9 mouse cellular contexts compared by ENCODE assay signal in the genomic region with DNA sequence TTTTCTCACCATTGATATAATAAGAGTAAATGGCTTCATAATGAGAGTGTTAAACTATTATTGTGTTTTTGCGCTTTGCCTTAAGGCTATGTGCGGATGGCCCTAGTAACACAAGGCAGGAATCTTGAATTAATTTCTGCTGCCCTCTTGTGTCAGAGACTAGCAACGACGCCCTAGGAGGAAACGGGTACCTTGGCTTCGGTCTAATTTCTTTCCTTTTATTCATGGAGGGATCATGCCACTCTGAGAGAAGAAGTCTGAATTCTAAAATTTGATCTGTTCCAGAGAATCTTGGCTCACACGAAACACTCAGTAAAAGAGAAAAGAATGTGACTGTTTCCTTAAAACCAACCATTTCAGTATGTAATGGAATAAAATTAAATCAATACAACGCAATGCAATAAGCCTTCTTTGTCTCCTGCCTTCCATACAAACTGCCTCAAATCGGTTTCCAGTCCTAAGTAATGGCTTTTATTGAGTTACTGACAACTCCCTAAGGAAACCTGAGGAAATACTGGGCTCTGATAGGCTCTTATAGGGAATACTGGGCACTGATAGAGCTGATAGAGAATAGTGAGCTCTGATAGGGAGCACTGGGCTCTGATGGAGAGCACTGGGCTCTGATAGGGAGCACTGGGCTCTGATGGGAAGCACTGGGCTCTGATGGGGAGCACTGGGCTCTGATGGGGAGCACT.
DNase-seq lines count a peak whose midpoint lies in the region; ATAC-seq and TF ChIP-seq lines count a peak whose summit lies in the region.
"Had no signal": no experiment of that assay in that cellular context is flagged by ENCODE, and none has a peak within 500 bp of the region (broad histone marks: within the 10 kb centered on the region; RNA-seq: fewer than 3 reads in every experiment).

No protein-coding gene starts in this region.

- ATAC-seq in kidney, embryonic 16.5 days (ENCODE audit: low FRiP score, low TSS enrichment), result peak; percentile 61; the same call in 1 of the 2 replicates
- peak; percentile 72 for ATAC-seq in limb, embryonic 14.5 days (ENCODE audit: low FRiP score, low read depth)

- H3K27ac ChIP-seq in cortical plate, adult 2 months (ENCODE audit: insufficient read depth, low read length), result no peak overlapping the region
- H3K27ac ChIP-seq in kidney, embryonic 16.5 days (ENCODE audit: low read length), result no peak overlapping the region
- H3K27ac ChIP-seq in limb, embryonic 14.5 days (replicated peaks; ENCODE audit: low read depth, low read length), result no peak overlapping the region
- H3K27ac ChIP-seq: liver, embryonic 13.5 days had no signal

- H3K4me3 ChIP-seq in E14TG2a.4 (replicated peaks; ENCODE audit: low read length), result no peak overlapping the region
- no peak overlapping the region for H3K4me3 ChIP-seq in cortical plate, adult 2 months (ENCODE audit: insufficient read depth, low read length)
- no peak overlapping the region for H3K4me3 ChIP-seq in kidney, embryonic 16.5 days (ENCODE audit: low read length)
- H3K4me3 ChIP-seq in limb, embryonic 14.5 days (replicated peaks; ENCODE audit: low read length), result no peak overlapping the region
- H3K4me3 ChIP-seq: liver, embryonic 13.5 days had no signal

- no peaks in the 10 kb centered on the region for H3K27me3 ChIP-seq in E14TG2a.4 (ENCODE audit: insufficient read depth, low read length)
- H3K27me3 ChIP-seq in kidney, embryonic 16.5 days (ENCODE audit: insufficient read depth, low read length), result peaks cover 3% of the 10 kb centered on the region; the same call in 1 of the 2 replicates
- no peaks in the 10 kb centered on the region for H3K27me3 ChIP-seq in limb, embryonic 14.5 days (ENCODE audit: control insufficient read depth, insufficient read depth, low read length)
- H3K27me3 ChIP-seq: liver, embryonic 13.5 days had no signal

- no peak overlapping the region for H3K4me2 ChIP-seq in kidney, embryonic 16.5 days (replicated peaks; ENCODE audit: low read depth, low read length)
- no peak overlapping the region for H3K4me2 ChIP-seq in limb, embryonic 14.5 days (replicated peaks; ENCODE audit: low read depth, low read length, severe bottlenecking)
- H3K4me2 ChIP-seq: liver, embryonic 13.5 days had no signal

- peak; percentile 68 for TF ChIP-seq CTCF in E14TG2a.4 (conservative IDR thresholded peaks at IDR 0.05; ENCODE audit: low read length)
- peak; percentile 84 for TF ChIP-seq CTCF in cortical plate, adult 2 months (IDR thresholded peaks at IDR 0.05; ENCODE audit: extremely low read depth, insufficient read depth, low read length)

- WGBS in kidney, embryonic 16.5 days, result 19% methylated on average over 9 of the region's 9 CpGs
- 15% methylated on average over 9 of the region's 9 CpGs for WGBS in limb, embryonic 14.5 days

- DNase-seq in ZHBTc4 (ENCODE audit: low read depth, low spot score), result peak; percentile 66
- DNase-seq in gastrocnemius, postnatal 14 days, result peak; percentile 14
- DNase-seq in limb, embryonic 14.5 days (ENCODE audit: low spot score), result peak; percentile 81
- peak; percentile 14 for DNase-seq in ovary, postnatal 36 days (ENCODE audit: low spot score)
- no peak for DNase-seq in c-Kit-positive CD71-positive TER-119-positive erythroid progenitor cells, embryonic 14.5 days (ENCODE audit: low spot score)
- DNase-seq: liver, embryonic 13.5 days had no signal

- no peaks in the 10 kb centered on the region for H3K4me1 ChIP-seq in E14TG2a.4 (replicated peaks; ENCODE audit: low read depth, low read length)
- H3K4me1 ChIP-seq in cortical plate, adult 2 months (ENCODE audit: control insufficient read depth, insufficient read depth, low read length), result no peaks in the 10 kb centered on the region
- H3K4me1 ChIP-seq in kidney, embryonic 16.5 days (ENCODE audit: insufficient read depth, low read length), result no peaks in the 10 kb centered on the region
- H3K4me1 ChIP-seq in limb, embryonic 14.5 days (ENCODE audit: control insufficient read depth, insufficient read depth, low read length), result no peaks in the 10 kb centered on the region
- H3K4me1 ChIP-seq: liver, embryonic 13.5 days had no signal

- no peak for TF ChIP-seq POLR2A in cortical plate, adult 2 months (IDR thresholded peaks at IDR 0.05; ENCODE audit: extremely low read depth, insufficient read depth, low read length)
- no peak for TF ChIP-seq POLR2A in limb, embryonic 14.5 days (IDR thresholded peaks at IDR 0.05; ENCODE audit: borderline replicate concordance, extremely low read depth, insufficient read depth, insufficient read length)

- intact Hi-C loops in gastrocnemius, postnatal 14 days (cut with DNase I; ENCODE audit: low total_unique reads), result loop anchor here (5.0 to 10.0 kb wide), 2 partner anchors 278 to 695 kb away; no protein-coding TSS in a partner anchor

- H3K9me3 ChIP-seq in E14TG2a.4 (ENCODE audit: low read length), result peaks cover 3% of the 10 kb centered on the region
- no peaks in the 10 kb centered on the region for H3K9me3 ChIP-seq in kidney, embryonic 16.5 days (ENCODE audit: low read length)
- H3K9me3 ChIP-seq in limb, embryonic 14.5 days (ENCODE audit: control insufficient read depth, low read length), result no peaks in the 10 kb centered on the region
- H3K9me3 ChIP-seq: liver, embryonic 13.5 days had no signal

- H3K9ac ChIP-seq in kidney, embryonic 16.5 days (replicated peaks; ENCODE audit: low read length), result no peak overlapping the region
- no peak overlapping the region for H3K9ac ChIP-seq in limb, embryonic 14.5 days (ENCODE audit: low read depth, low read length, severe bottlenecking)
- H3K9ac ChIP-seq: liver, embryonic 13.5 days had no signal

- no peaks in the 10 kb centered on the region for H3K36me3 ChIP-seq in E14TG2a.4 (ENCODE audit: insufficient read depth, low read length)
- H3K36me3 ChIP-seq in kidney, embryonic 16.5 days (ENCODE audit: insufficient read depth, low read length), result no peaks in the 10 kb centered on the region
- H3K36me3 ChIP-seq in limb, embryonic 14.5 days (ENCODE audit: control insufficient read depth, insufficient read depth, low read length), result no peaks in the 10 kb centered on the region
- H3K36me3 ChIP-seq: liver, embryonic 13.5 days had no signal
